Mouse (Mus musculus) frontal cortex, postnatal 25 days (tissue): ENCODE data around the gene Wwc2.
"Not testable (repeated sequence)": the region's sequence is repeated elsewhere in the genome, so short reads cannot be mapped to it uniquely, and the experiment has no call there.

Experiments
- DNase-seq, 2 experiments: peaks; one replicate each; pipeline ENCODE4 v3.0.0; 2022; ENCODE audit warnings: low spot score in 2 of 2

The Wwc2 gene

GRCm38 (mm10) chr8:47851824-47852502 is 138.8 kb downstream of the Wwc2 start:
- DNase-seq = no peak

- no peak for DNase-seq
Measured at GRCm38 (mm10) chr8:47849842-47850241, 140.9 kb downstream of the Wwc2 start.

GRCm38 (mm10) chr8:47847931-47848330 is 142.8 kb downstream of the Wwc2 start:
- DNase-seq = no peak

- no peak for DNase-seq
Measured at GRCm38 (mm10) chr8:47847161-47847560, 143.6 kb downstream of the Wwc2 start.

- no peak for DNase-seq
Measured at GRCm38 (mm10) chr8:47845956-47846355, 144.8 kb downstream of the Wwc2 start.

GRCm38 (mm10) chr8:47843651-47844050 is 147.1 kb downstream of the Wwc2 start:
- DNase-seq = no peak

- DNase-seq = no peak
Measured at GRCm38 (mm10) chr8:47843063-47843462, 147.7 kb downstream of the Wwc2 start.

GRCm38 (mm10) chr8:47833944-47834343 is 156.8 kb downstream of the Wwc2 start:
- DNase-seq = no peak

GRCm38 (mm10) chr8:47832616-47833015 is 158.1 kb downstream of the Wwc2 start:
- DNase-seq = no peak

GRCm38 (mm10) chr8:47826911-47827310 is 163.8 kb downstream of the Wwc2 start:
- DNase-seq = no peak

- no peak for DNase-seq
Measured at GRCm38 (mm10) chr8:47825596-47825995, 165.1 kb downstream of the Wwc2 start.

GRCm38 (mm10) chr8:47824182-47824581 is 166.5 kb downstream of the Wwc2 start, which contains the start of gene Cldn22:
Gene Cldn22 (plus strand): TSS chr8:47824482.
- no peak for DNase-seq

GRCm38 (mm10) chr8:47823777-47824176 is 166.9 kb downstream of the Wwc2 start:
- DNase-seq = no peak

GRCm38 (mm10) chr8:47822541-47822940 is 168.2 kb downstream of the Wwc2 start:
- not testable (repeated sequence) for DNase-seq

GRCm38 (mm10) chr8:47821843-47822242 is 168.9 kb downstream of the Wwc2 start, which contains the start of gene Cldn24:
Gene Cldn24 (plus strand): TSS chr8:47822143.
- no peak for DNase-seq

GRCm38 (mm10) chr8:47820914-47821772 is 169.6 kb downstream of the Wwc2 start:
- DNase-seq = no peak

- DNase-seq = no peak
Measured at GRCm38 (mm10) chr8:47819034-47819433, 171.7 kb downstream of the Wwc2 start.

- no peak for DNase-seq
Measured at GRCm38 (mm10) chr8:47811221-47811620, 179.5 kb downstream of the Wwc2 start.

GRCm38 (mm10) chr8:47810666-47811015 is 180.1 kb downstream of the Wwc2 start:
- no peak for DNase-seq

GRCm38 (mm10) chr8:47809970-47810665 is 180.6 kb downstream of the Wwc2 start:
- no peak for DNase-seq

GRCm38 (mm10) chr8:47804262-47804661 is 186.5 kb downstream of the Wwc2 start:
- DNase-seq = no peak

GRCm38 (mm10) chr8:47802349-47802748 is 188.4 kb downstream of the Wwc2 start:
- no peak for DNase-seq
